Mouse (Mus musculus) testis, adult 2 months (tissue): ENCODE measurements around the gene Gm10447.

ENCODE experiments used
- CTCF ChIP-seq: fragments of 200-500 bp; IDR thresholded peaks from 2 replicates; pipeline ENCODE4 v1.5.1; 2012; ENCODE audit warnings: low read depth, mild to moderate bottlenecking, inconsistent platforms, low read length, moderate library complexity; ENCODE audit not compliant: control insufficient read depth, insufficient read depth, insufficient replicate concordance
- POLR2A ChIP-seq: fragments of 200-500 bp; IDR thresholded peaks from 2 replicates; pipeline ENCODE4 v1.6.1; 2012; ENCODE audit warnings: low read depth, mild to moderate bottlenecking, inconsistent platforms, low read length, moderate library complexity; ENCODE audit not compliant: control insufficient read depth

DNA sequence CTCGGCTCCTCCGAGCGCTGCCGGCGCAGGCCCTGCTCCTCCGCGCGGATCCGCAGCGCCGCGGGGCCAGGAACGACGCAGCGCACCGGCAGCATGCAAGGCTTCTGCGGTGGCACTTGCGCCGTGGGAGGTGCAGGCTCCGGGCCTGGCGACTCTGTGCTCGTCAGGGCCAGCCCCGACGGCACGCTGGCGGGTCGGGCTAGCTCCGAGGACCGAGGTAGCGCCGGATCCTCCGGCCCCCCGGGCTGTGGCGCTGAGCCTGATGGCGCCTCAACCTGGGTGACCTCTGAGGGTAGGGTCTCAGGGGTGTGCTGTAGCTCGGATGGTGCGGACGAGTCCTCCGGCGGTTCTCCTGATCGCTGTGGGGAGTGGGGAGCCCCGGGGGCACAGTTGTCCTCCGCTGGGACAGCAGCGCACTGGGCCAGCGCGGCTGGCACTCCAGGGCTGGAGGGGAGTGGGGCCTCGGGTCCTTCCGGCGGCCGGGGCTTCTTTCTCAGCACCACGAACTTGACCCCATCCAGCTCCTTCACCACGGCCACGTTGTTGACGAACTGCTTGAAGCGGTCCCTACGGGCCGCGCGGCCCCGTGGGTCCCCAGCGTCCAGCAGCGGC, 22.4 kb upstream of the Gm10447 start:
- TF ChIP-seq POLR2A = no peak
- TF ChIP-seq CTCF = no peak
